Mouse (Mus musculus): ENCODE measurements around the gene Nostrin. TPM values are rescaled to one million over a fixed set of nuclear protein-coding genes. Genes with fewer than 3 reads are reported as not detected.
A peak's percentile ranks its signal among the peaks of the same experiment; 100 is the strongest.

The Nostrin gene
- polyA plus RNA-seq (2017; shearing (Covaris generic)), result 1 to 10 TPM in 1 of 3 experiments, under 1 TPM in 2; 0.62 to 1.2 (median 0.74) TPM

- ATAC-seq, result no peak
These were observed at the start of gene Nostrin for GRCm38 (mm10) chr2:69135661-69136576. TSS of gene Nostrin (plus strand) at chr2:69135800.

GRCm38 (mm10) chr2:69086505-69087260 is 48.9 kb upstream of the Nostrin start:
- ATAC-seq, result no peak

GRCm38 (mm10) chr2:69095836-69096235 is 39.8 kb upstream of the Nostrin start:
- ATAC-seq, result no peak

DNA sequence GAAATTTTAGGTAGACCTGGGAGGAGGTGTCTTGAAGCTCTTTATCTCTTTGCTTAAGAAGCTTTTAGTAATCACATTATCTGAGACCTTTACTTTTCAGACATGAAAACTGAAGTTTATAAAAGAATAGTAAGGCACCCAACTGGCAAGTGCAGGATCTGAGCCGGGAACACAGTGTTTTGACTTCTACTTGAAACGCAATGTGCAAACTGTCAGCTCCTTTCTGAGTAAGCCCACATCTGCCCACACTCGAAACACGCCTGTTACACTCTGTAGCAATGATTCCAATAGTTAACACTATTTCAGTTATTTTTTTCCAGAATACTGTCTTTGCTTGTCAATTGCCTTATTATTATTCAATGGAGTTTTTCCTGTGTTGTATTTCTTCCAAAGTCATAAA is 38.8 kb upstream of the Nostrin start:
- ATAC-seq, result no peak

GRCm38 (mm10) chr2:69097526-69097925 is 38.1 kb upstream of the Nostrin start:
- ATAC-seq, result no peak

- no peak for ATAC-seq
These were observed 36.9 kb upstream of the Nostrin start for GRCm38 (mm10) chr2:69098701-69099100.

DNA sequence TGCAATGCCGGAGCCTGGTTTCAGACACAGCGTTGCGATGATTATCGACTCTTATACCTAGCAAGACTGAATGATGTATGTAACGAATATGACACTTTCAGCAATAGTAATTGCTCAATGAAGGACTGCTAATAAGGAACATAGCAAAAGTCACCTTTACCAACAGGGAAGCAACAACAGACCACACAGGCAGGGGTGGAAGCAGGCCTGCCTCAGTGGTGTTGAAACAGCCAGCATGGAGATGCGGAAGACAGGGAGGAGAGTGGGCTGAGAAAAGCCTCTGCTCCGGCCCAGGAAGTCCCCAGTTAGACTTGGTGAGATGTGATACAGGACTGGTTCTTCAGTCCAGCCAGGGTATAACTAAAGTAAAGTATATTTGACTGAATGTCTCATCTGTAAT is 36.5 kb upstream of the Nostrin start:
- no peak for ATAC-seq

DNA sequence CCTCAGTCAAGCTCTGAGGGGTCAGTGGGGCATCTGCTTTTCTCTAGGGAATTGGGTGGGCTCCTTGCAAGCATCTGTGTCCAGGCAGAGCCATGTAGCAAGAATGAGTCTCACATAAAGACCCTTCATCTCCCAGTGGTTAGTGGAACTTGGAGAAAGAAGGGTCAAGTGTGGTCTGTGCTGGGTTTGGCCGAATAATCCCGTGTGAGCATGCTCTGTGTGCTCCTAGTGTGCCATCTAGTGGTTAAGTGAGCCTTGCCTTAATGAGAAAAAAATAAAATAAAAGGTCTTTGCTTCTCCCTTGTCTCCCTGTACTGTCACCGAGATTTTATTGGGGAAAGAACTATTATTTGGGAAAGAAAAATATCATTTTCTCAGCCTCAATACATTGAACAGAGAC is 34.9 kb upstream of the Nostrin start:
- no peak for ATAC-seq

DNA sequence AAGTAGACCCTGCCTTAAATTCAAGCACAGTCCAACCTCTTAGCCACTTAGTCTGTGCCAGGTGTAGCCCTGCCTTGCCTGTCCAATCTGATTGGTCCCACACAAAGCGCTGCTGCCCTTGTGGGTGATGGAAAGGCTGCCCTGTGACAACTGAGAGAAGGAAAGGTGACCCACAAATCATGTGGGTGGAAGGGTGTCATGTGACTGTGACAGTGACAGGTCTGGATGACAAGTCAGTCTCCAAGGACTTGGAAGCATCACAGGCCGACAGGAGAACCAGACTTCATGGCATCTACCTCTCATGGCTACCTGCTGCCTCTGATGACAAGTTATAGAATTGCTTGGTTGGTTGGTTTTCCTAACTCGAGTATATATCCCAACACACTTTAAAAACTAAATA is 32.1 kb upstream of the Nostrin start:
- ATAC-seq, result no peak

DNA sequence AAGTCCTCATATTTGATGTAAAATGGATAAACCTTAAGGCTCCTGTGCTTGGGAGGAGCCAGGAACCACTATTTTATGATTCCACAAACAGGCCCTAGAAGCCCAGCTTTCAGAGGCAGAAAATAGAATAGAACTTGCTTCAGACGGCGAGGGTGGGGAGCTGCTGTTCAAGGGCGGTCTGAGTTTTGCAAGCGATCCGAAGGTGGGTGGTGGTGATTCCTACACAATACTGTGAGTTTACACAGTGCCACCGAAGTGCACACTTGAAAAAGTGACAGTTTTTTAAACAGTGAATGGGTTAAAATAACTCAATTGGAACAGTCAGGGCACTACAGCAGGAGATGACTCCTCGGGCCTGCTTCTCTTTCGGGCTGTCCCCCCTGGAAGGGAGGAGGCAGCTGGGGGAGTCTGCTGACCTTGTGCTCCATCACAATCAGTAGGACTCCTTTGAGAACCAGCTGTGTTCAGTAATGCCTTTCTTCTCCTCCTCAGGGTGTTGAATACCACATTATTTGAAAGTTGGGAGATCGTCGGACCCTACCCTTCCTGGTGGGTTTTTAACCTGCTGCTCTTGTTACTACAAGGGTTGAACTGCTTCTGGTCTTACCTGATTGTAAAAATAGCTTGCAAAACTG is 31.0 kb upstream of the Nostrin start:
- ATAC-seq, result no peak

DNA sequence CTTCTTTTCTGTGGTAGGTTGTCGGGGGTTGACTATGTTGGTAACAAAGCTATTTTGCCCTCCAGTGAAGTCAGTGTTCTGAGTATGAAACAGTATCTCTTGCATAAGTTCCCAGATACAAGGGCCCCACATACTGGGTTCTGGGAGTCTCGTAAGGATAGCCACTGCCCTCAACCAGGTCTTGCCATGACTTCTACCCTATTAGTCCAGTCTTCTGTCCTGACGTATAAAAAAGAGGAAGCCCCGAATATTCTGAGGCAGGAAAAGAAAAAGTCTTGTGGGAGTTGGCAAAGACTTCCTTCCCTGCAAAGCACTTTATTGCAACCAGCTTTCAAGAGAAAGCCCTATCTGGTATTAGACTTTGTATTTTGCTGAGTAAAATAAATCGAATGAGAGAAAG is 26.4 kb upstream of the Nostrin start:
- no peak for ATAC-seq

- ATAC-seq, result no peak
These were observed 25.9 kb upstream of the Nostrin start for GRCm38 (mm10) chr2:69109710-69110109.

- no peak for ATAC-seq
These were observed 23.0 kb upstream of the Nostrin start for GRCm38 (mm10) chr2:69112609-69113008.

DNA sequence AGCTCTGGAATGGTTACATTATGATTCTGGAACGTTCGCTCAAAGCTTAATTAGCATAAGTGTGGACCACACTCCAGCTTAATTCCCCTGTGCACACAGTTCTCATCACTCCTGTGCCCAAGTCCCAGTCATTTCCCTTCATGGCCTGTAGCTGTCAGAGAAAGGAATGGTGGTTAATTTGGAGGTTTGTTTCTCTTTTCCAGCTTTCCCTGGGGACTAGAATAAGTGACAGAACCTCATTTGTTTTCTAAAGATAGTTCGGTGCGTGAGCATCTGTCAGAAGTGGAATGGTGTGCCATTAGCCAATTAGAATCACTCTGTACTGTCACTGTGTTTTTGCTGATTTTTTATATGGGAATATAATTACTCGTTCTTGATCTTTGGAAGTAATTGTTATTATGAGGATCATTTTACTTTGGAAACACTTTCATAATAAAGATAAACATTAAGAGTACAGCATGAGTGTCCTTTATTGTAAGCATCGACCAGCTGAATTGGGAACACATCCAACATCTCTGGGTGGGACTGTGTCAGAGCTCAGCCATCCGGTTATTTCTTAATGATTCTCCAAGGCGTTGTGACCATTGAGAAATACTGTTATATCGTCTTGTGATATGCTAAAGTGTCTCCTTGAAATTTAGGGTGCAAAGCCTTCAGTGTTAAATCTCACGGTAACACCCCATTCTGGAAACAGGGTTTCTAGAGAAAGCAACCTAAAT is 21.6 kb upstream of the Nostrin start:
- ATAC-seq, result no peak

GRCm38 (mm10) chr2:69115921-69116320 is 19.7 kb upstream of the Nostrin start:
- ATAC-seq, result no peak

- no peak for ATAC-seq
These were observed 18.8 kb upstream of the Nostrin start for GRCm38 (mm10) chr2:69116767-69117166.

GRCm38 (mm10) chr2:69118994-69119393 is 16.6 kb upstream of the Nostrin start:
- no peak for ATAC-seq

DNA sequence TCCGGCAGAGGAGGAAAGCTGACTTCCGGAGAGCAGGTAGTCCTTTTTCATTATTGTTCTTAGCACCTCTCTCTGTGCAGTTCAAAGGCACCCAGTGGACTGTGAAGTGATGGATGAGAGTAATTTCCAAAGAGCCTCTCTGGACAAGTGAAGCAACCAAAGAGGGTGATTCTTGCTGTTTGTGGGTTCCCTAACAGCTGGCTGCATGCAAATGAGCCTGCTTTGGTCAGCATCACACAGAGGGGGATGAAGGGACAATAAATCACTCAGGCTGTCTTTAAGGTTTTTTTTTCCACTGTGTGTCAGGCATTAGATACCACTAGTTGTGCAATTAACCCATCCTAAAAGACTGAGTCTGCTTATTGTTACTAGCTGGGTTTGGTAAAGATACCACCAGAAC is 15.9 kb upstream of the Nostrin start:
- ATAC-seq, result no peak

GRCm38 (mm10) chr2:69121681-69122080 is 13.9 kb upstream of the Nostrin start:
- ATAC-seq, result no peak

GRCm38 (mm10) chr2:69125425-69125824 is 10.2 kb upstream of the Nostrin start:
- no peak for ATAC-seq

- ATAC-seq, result no peak
These were observed 7.3 kb upstream of the Nostrin start for GRCm38 (mm10) chr2:69128321-69128720.

DNA sequence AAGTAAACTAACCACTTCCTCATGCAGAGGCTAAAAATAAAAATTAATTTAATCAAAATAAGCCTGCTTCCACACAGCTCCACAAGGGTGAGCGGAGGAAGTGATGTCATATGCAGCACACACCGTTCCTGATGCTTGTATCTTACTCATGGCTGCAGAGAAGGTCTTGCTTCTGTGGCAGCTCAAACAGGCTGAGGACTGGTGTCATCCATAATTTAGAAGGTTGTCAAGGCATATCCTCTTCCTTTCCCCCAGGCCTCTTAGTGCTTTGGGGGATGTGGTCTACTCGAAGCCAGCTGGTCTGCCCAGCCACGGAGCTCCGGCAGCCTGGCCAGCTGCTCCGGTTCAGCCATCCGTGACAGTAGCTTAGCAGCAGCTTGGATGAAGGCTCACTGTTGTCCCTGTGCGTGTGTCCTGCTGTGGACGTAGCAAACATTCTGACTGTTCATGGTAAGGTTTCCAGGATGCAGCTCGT is 6.6 kb upstream of the Nostrin start:
- peak; percentile 38 for ATAC-seq
